Mouse (Mus musculus) neural tube, embryonic 10.5 days (tissue): Measurements from ENCODE around the gene Napb.
A peak's percentile ranks its signal among the peaks of the same experiment; 100 is the strongest.

Experiments
- DNase-seq: peaks from one replicate; pipeline ENCODE4 v3.0.0-alpha.2; 2017; ENCODE audit warnings: low spot score; ENCODE audit errors: extremely low spot score

Napb gene

GRCm38 (mm10) chr2:148689444-148690140 is 42.7 kb downstream of the Napb start:
- no peak for DNase-seq

- no peak for DNase-seq
Observed at GRCm38 (mm10) chr2:148687971-148688370, 44.3 kb downstream of the Napb start.

GRCm38 (mm10) chr2:148686862-148687261 is 45.4 kb downstream of the Napb start:
- DNase-seq, result no peak

- no peak for DNase-seq
Observed at GRCm38 (mm10) chr2:148685709-148686108, 46.6 kb downstream of the Napb start.

- no peak for DNase-seq
Observed at GRCm38 (mm10) chr2:148684972-148685371, 47.3 kb downstream of the Napb start.

- DNase-seq, result no peak
Observed at GRCm38 (mm10) chr2:148683031-148683430, 49.2 kb downstream of the Napb start.

- no peak for DNase-seq
Observed at GRCm38 (mm10) chr2:148681461-148681891, 50.8 kb downstream of the Napb start.

- peak; percentile 99 for DNase-seq
Observed at GRCm38 (mm10) chr2:148680775-148681291, 51.4 kb downstream of the Napb start, which contains the start of gene Gzf1. Gene Gzf1 (plus strand): TSS chr2:148681023.

- peak; percentile 63 for DNase-seq
Observed at GRCm38 (mm10) chr2:148679346-148679745, 52.9 kb downstream of the Napb start.

- peak; percentile 83 for DNase-seq
Observed at GRCm38 (mm10) chr2:148677801-148678200, 54.5 kb downstream of the Napb start.

- peak; percentile 97 for DNase-seq
Observed at GRCm38 (mm10) chr2:148672199-148673096, 59.8 kb downstream of the Napb start, which contains the start of gene Nxt1. Gene Nxt1 (plus strand): TSS chr2:148672601.

GRCm38 (mm10) chr2:148663458-148663857 is 68.8 kb downstream of the Napb start:
- no peak for DNase-seq

GRCm38 (mm10) chr2:148654961-148655360 is 77.3 kb downstream of the Napb start:
- peak; percentile 21 for DNase-seq

GRCm38 (mm10) chr2:148650587-148651357 is 81.5 kb downstream of the Napb start:
- no peak for DNase-seq

- no peak for DNase-seq
Observed at GRCm38 (mm10) chr2:148644421-148645000, 87.8 kb downstream of the Napb start.
